Mouse (Mus musculus): Measurements from ENCODE around the gene Ripor2. TPM values are rescaled to one million over a fixed set of nuclear protein-coding genes. Genes with fewer than 3 reads are reported as not detected.

Gene Ripor2
- total and polyA plus RNA-seq, 2 experiments from 2014 or later = 21.3 to 53.2 TPM

DNA sequence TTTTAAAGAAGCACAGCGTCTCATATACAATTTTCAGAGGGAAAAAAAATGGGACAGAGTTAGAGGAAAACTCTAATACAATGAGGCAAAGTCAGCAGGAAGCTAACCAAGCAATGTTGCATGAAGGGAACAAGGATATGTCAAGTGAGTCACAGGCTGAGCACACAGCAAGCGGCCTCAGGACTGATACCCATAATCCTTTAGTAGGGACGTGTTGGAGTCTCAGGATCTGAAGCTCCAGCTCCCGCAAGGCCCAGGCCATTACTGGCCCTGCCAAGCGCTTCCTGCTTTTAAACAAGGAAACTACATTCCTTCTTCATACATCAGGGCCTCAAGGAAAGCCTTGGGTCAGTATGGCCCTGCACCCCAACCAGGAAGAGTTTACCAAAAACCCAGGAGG lies 120.1 kb downstream of the Ripor2 start:
- no peaks in the 10 kb centered on the region for H3K4me1 ChIP-seq (ENCODE audit: insufficient read depth)
- no peaks in the 10 kb centered on the region for H3K9me3 ChIP-seq (ENCODE audit: low read length)
- TF ChIP-seq CTCF (IDR thresholded peaks at IDR 0.05; ENCODE audit: low read depth) = no peak
- DNase-seq (no peak), ATAC-seq (no peak)
- 89% methylated on average over 5 of the region's 5 CpGs for WGBS
- H3K27ac ChIP-seq (ENCODE audit: low read depth, low read length) = no peak overlapping the region
- no peaks in the 10 kb centered on the region for H3K27me3 ChIP-seq (ENCODE audit: insufficient read depth, low read length)
- no peak overlapping the region for H3K9ac ChIP-seq
- no peak overlapping the region for H3K4me3 ChIP-seq (ENCODE audit: low read depth, low read length)
- H3K4me2 ChIP-seq (ENCODE audit: low read depth) = no peak overlapping the region
- peaks cover 26% of the 10 kb centered on the region for H3K36me3 ChIP-seq (ENCODE audit: insufficient read depth)

GRCm38 (mm10) chr13:24709656-24710396 lies 127.8 kb downstream of the Ripor2 start:
- peaks cover 10% of the 10 kb centered on the region; the same call in 1 of the 2 replicates for H3K36me3 ChIP-seq (ENCODE audit: insufficient read depth)
- DNase-seq (no peak), ATAC-seq (no peak)
- no peak overlapping the region for H3K27ac ChIP-seq (ENCODE audit: low read depth, low read length)
- H3K9ac ChIP-seq = no peak overlapping the region
- no peak overlapping the region for H3K4me2 ChIP-seq (ENCODE audit: low read depth)
- H3K4me1 ChIP-seq (ENCODE audit: insufficient read depth) = no peaks in the 10 kb centered on the region
- no peaks in the 10 kb centered on the region for H3K9me3 ChIP-seq (ENCODE audit: low read length)
- no peak for TF ChIP-seq CTCF (IDR thresholded peaks at IDR 0.05; ENCODE audit: low read depth)
- H3K27me3 ChIP-seq (ENCODE audit: insufficient read depth, low read length) = no peaks in the 10 kb centered on the region
- H3K4me3 ChIP-seq (ENCODE audit: low read depth, low read length) = no peak overlapping the region
- 64% methylated on average over 12 of the region's 12 CpGs for WGBS

DNA sequence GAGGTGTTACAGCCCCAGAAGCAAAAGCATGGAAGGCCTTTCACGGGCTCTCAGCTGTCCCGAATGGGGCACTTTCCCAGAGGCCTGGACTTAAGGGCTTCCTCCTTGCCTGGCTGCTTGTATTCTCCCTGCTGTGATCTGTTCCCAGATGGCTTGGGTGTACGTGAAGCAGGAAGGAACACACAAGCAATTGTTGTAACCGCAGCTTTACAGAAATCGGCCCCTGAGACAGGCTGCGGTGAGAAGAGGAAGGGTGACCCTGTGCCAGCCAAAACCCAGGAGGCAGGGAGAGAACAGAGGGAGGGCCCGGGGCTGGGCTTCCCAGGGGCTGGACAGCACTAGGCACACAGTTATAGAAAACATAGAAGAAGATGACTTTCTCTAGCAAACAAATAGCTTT lies 129.0 kb downstream of the Ripor2 start:
- no peaks in the 10 kb centered on the region for H3K27me3 ChIP-seq (ENCODE audit: insufficient read depth, low read length)
- no peak overlapping the region for H3K4me3 ChIP-seq (ENCODE audit: low read depth, low read length)
- DNase-seq (no peak), ATAC-seq (no peak)
- H3K4me1 ChIP-seq (ENCODE audit: insufficient read depth) = no peaks in the 10 kb centered on the region
- WGBS = 54% methylated on average over 7 of the region's 7 CpGs
- H3K27ac ChIP-seq (ENCODE audit: low read depth, low read length) = no peak overlapping the region
- no peak overlapping the region for H3K9ac ChIP-seq
- TF ChIP-seq CTCF (IDR thresholded peaks at IDR 0.05; ENCODE audit: low read depth) = no peak
- no peak overlapping the region for H3K4me2 ChIP-seq (ENCODE audit: low read depth)
- H3K9me3 ChIP-seq (ENCODE audit: low read length) = no peaks in the 10 kb centered on the region
- H3K36me3 ChIP-seq (ENCODE audit: insufficient read depth) = peaks cover 22% of the 10 kb centered on the region

GRCm38 (mm10) chr13:24712581-24713130 lies 130.7 kb downstream of the Ripor2 start:
- no peak for TF ChIP-seq CTCF (IDR thresholded peaks at IDR 0.05; ENCODE audit: low read depth)
- ATAC-seq (no peak), DNase-seq (no peak)
- no peak overlapping the region for H3K9ac ChIP-seq
- H3K9me3 ChIP-seq (ENCODE audit: low read length) = no peaks in the 10 kb centered on the region
- no peak overlapping the region for H3K4me2 ChIP-seq (ENCODE audit: low read depth)
- peaks cover 36% of the 10 kb centered on the region for H3K36me3 ChIP-seq (ENCODE audit: insufficient read depth)
- no peak overlapping the region for H3K4me3 ChIP-seq (ENCODE audit: low read depth, low read length)
- no peak overlapping the region for H3K27ac ChIP-seq (ENCODE audit: low read depth, low read length)
- no peaks in the 10 kb centered on the region for H3K4me1 ChIP-seq (ENCODE audit: insufficient read depth)
- WGBS = 86% methylated on average over 7 of the region's 7 CpGs
- H3K27me3 ChIP-seq (ENCODE audit: insufficient read depth, low read length) = no peaks in the 10 kb centered on the region

DNA sequence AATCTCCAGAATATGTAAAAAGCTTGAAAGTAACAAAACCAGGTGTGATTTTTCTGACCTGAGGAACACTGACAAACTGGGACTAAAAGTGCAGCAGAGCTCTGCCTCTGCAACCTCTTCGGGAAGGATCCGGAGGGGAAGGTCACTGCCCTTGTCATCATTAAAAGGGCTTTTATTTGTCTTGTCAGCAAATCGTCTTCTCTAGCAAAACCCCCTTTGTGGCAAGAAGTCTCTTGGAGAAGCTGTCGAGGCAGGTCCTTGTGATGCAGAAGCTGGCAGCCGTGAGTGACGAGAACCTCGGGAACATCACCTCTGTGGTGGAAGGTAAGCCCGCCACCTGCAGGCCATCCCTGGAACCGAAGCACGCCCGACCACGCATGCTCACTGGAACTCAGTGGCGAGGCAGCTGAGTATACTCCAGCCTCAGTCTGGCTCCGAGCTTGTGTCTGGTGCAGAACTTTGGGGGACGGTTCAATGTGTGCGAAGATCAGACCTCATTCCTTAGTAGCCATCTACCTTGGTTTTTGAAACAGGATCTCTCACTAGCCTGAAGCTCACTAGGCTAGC lies 131.5 kb downstream of the Ripor2 start:
- no peaks in the 10 kb centered on the region for H3K4me1 ChIP-seq (ENCODE audit: insufficient read depth)
- peak; percentile 94 for TF ChIP-seq CTCF (IDR thresholded peaks at IDR 0.05; ENCODE audit: low read depth)
- H3K27ac ChIP-seq (ENCODE audit: low read depth, low read length) = no peak overlapping the region
- H3K9ac ChIP-seq = no peak overlapping the region
- H3K4me2 ChIP-seq (ENCODE audit: low read depth) = peak overlapping the region; percentile 32
- ATAC-seq (peak; percentile 96), DNase-seq (peak; percentile 90)
- H3K27me3 ChIP-seq (ENCODE audit: insufficient read depth, low read length) = no peaks in the 10 kb centered on the region
- no peaks in the 10 kb centered on the region for H3K9me3 ChIP-seq (ENCODE audit: low read length)
- 10% methylated on average over 16 of the region's 16 CpGs for WGBS
- H3K36me3 ChIP-seq (ENCODE audit: insufficient read depth) = peaks cover 45% of the 10 kb centered on the region
- H3K4me3 ChIP-seq (ENCODE audit: low read depth, low read length) = no peak overlapping the region

DNA sequence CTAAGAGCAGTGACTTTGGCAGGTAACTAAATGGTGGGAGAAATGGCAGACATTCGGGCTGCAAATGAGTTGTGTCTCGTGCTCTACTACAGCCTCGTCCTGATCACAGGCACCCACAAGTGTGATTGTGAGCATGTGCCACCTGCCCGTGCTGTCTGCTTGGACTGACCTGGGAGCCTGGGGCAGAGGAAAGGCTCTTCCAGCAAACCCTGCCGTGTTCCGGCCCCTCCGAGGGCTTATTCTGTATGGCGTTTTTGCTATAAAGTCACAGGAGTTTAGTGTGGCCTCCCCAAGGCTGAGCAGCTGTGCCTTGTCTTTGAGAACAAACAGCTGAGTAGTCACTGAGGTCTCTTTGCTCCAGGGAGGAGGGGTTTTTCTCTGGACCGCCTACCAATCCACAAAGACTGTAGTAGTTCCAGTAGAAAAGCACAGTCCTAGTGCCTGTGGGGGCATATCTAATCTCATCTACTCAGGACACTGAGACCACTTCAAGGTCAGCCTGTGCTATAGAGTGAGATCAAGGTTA lies 132.4 kb downstream of the Ripor2 start:
- H3K36me3 ChIP-seq (ENCODE audit: insufficient read depth) = peaks cover 50% of the 10 kb centered on the region
- ATAC-seq (no peak), DNase-seq (no peak)
- H3K4me1 ChIP-seq (ENCODE audit: insufficient read depth) = no peaks in the 10 kb centered on the region
- no peaks in the 10 kb centered on the region for H3K9me3 ChIP-seq (ENCODE audit: low read length)
- no peaks in the 10 kb centered on the region for H3K27me3 ChIP-seq (ENCODE audit: insufficient read depth, low read length)
- TF ChIP-seq CTCF (IDR thresholded peaks at IDR 0.05; ENCODE audit: low read depth) = no peak
- H3K27ac ChIP-seq (ENCODE audit: low read depth, low read length) = no peak overlapping the region
- H3K4me2 ChIP-seq (ENCODE audit: low read depth) = no peak overlapping the region
- H3K4me3 ChIP-seq (ENCODE audit: low read depth, low read length) = no peak overlapping the region
- no peak overlapping the region for H3K9ac ChIP-seq
- 87% methylated on average over 9 of the region's 9 CpGs for WGBS

DNA sequence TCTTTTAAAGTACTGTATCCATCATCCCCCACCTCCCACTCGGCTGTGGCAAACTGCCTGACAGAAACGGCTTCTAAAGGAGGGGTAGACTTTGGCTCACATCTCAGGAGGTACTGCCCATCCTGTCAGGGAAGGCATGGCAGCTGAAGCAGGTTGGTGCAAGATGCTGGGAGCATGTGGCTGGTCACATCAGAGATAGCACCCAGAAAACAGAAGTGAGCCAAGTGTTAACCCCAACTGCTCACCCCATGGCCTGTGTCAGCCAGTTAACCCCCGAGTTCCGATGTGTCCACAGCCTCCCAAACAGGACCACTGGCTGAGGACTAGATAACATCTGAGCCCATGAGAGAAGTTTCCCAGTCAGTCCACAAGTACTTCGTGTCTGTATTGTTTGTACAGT lies 133.6 kb downstream of the Ripor2 start:
- no peaks in the 10 kb centered on the region for H3K4me1 ChIP-seq (ENCODE audit: insufficient read depth)
- H3K4me2 ChIP-seq (ENCODE audit: low read depth) = no peak overlapping the region
- WGBS = 66% methylated on average over 5 of the region's 5 CpGs

More for the DNA sequence above, 133.6 kb downstream of the Ripor2 start:
- DNase-seq = no peak
- Histone ChIP-seq H3K9me3 (ENCODE audit: low read length) (no peaks in the 10 kb centered on the region), H3K27ac (ENCODE audit: low read depth, low read length) (no peak overlapping the region), H3K4me3 (ENCODE audit: low read depth, low read length) (no peak overlapping the region), H3K27me3 (ENCODE audit: insufficient read depth, low read length) (no peaks in the 10 kb centered on the region), H3K36me3 (ENCODE audit: insufficient read depth) (peaks cover 47% of the 10 kb centered on the region), H3K9ac (no peak overlapping the region)
- no peak for ATAC-seq
- no peak for TF ChIP-seq CTCF (IDR thresholded peaks at IDR 0.05; ENCODE audit: low read depth)

All from forebrain, postnatal 0 days (tissue).